Mouse (Mus musculus): Measurements from ENCODE around the gene Scyl2. TPM values are rescaled to one million over a fixed set of nuclear protein-coding genes. Genes with fewer than 3 reads are reported as not detected.
"Not testable (repeated sequence)": the region's sequence is repeated elsewhere in the genome, so short reads cannot be mapped to it uniquely, and the experiment has no call there.

Gene Scyl2
- polyA plus RNA-seq, 1 experiment from 2014 or later, result 6.7 TPM

DNA sequence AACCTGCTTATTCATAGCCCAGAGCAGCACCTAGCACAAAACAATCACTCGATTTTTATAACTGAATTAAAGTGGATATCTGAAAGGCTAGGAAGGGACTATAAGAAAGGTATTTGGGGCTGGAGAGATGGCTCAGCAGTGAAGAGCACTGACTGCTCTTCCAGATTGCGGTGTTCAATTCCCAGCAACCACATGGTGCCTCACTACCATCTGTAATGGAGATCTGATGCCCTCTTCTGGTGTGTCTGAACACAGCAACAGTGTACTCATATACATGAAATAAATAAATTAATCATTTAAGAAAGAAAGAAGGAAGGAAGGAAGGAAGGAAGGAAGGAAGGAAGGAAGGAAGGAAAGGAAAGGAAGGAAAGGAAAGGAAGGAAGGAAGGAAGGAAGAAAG is 10.2 kb upstream of the Scyl2 start:
- H3K36me3 ChIP-seq (ENCODE audit: insufficient read depth, low read length); H3K4me1 ChIP-seq (replicated peaks; ENCODE audit: insufficient read depth, low read length); H3K9me3 ChIP-seq (replicated peaks; ENCODE audit: low read length); ATAC-seq (replicated peaks; ENCODE audit: low FRiP score, low read depth); H3K27ac ChIP-seq; DNase-seq (ENCODE audit: low spot score); H3K4me2 ChIP-seq (ENCODE audit: low read length); H3K9ac ChIP-seq (ENCODE audit: low read depth, low read length); H3K27me3 ChIP-seq (ENCODE audit: insufficient read depth, low read length); H3K4me3 ChIP-seq (replicated peaks; ENCODE audit: low read depth, low read length): not testable (repeated sequence)
- TF ChIP-seq CTCF (IDR thresholded peaks at IDR 0.05; ENCODE audit: low read depth), result peak; percentile 16; the same call in 1 of the 2 replicates
- WGBS, result 83% methylated on average over 2 of the region's 2 CpGs

DNA sequence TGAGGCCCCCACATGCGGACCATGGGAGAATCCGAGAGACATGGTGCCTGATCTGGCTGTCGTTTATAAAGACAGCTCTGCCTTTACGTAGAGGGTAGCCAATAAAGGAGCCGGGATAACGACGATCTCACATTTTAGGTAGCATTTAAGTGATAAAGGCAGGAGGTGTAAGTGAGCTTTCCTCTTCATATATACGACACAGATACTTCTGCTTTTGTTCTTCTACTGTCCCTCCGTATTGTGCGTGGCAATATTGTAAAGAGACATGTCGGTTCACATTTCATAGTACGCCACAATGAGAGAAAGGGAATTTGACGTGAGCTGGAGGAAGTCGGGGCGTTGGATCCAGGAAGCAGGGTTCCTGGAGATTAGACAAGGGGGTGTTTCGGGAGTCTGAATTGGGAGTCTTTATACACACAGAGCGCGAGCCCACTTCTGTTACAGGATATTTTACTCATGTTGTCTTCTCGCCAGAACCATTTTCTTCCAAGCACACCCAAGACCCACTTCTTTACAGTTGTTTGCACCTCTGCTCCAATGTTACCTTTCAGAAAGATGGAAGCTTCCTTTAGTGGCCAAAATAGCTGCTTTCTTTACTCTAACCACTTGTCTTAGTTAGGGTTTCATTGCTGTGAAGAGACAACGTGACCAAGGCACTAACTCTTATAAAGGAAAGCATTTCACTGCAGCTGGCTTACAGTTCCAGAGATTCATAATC is 9.3 kb upstream of the Scyl2 start:
- no peak for TF ChIP-seq CTCF (IDR thresholded peaks at IDR 0.05; ENCODE audit: low read depth)
- DNase-seq (ENCODE audit: low spot score), result no peak
- no peak overlapping the region for H3K4me2 ChIP-seq (ENCODE audit: low read length)
- H3K27ac ChIP-seq, result no peak overlapping the region
- WGBS, result 72% methylated on average over 20 of the region's 20 CpGs
- H3K9me3 ChIP-seq (replicated peaks; ENCODE audit: low read length), result no peaks in the 10 kb centered on the region
- no peaks in the 10 kb centered on the region for H3K27me3 ChIP-seq (ENCODE audit: insufficient read depth, low read length)
- H3K4me3 ChIP-seq (replicated peaks; ENCODE audit: low read depth, low read length), result no peak overlapping the region
- H3K36me3 ChIP-seq (ENCODE audit: insufficient read depth, low read length), result no peaks in the 10 kb centered on the region
- no peaks in the 10 kb centered on the region for H3K4me1 ChIP-seq (replicated peaks; ENCODE audit: insufficient read depth, low read length)
- no peak for ATAC-seq (replicated peaks; ENCODE audit: low FRiP score, low read depth)
- H3K9ac ChIP-seq (ENCODE audit: low read depth, low read length), result no peak overlapping the region

DNA sequence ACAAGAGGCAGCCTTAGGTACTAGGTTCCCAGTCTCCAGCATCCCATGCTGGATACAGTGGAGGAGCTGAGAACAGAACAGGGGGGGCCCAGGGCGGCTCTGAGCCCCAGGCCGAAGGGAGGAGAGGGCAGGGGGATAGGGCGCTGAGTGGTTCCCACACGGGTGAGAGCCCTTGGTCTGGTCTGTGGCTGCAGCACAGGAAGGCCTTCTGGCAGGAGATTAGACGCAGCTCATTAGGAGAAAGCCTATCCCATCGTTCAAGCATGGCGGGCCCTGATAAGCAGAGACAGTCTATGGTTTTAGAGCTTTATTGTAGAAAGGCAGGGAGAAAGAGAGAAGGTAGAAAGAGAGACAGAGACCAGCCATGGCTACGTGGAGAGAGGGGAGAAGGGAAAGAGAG is 3.9 kb upstream of the Scyl2 start:
- no peak overlapping the region for H3K4me2 ChIP-seq (ENCODE audit: low read length)
- TF ChIP-seq CTCF (IDR thresholded peaks at IDR 0.05; ENCODE audit: low read depth), result no peak

DNA sequence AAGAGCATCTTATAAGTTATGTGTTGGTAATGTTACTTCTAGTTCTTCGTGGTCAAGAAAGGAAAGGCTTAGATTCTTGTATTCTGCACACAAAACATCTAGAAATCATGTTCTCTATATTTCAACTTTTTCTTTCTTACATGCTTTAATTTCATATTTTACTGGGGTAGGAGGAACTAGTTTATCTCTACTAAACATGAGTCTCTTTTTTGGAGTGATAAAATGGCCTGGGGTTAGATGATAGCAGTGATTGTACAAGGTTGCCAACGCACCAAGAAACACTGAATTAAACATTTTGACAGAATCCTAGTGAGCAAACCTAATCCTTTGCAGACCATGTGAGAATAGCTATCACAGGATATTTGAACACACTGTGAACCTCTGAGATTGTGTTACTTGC is 1.4 kb upstream of the Scyl2 start:
- Histone ChIP-seq H3K4me3 (replicated peaks; ENCODE audit: low read depth, low read length) (no peak overlapping the region), H3K4me1 (replicated peaks; ENCODE audit: insufficient read depth, low read length) (peaks cover 4% of the 10 kb centered on the region; the same call in 1 of the 2 replicates), H3K27ac (no peak overlapping the region), H3K36me3 (ENCODE audit: insufficient read depth, low read length) (no peaks in the 10 kb centered on the region), H3K9ac (ENCODE audit: low read depth, low read length) (no peak overlapping the region), H3K27me3 (ENCODE audit: insufficient read depth, low read length) (no peaks in the 10 kb centered on the region), H3K4me2 (ENCODE audit: low read length) (no peak overlapping the region), H3K9me3 (replicated peaks; ENCODE audit: low read length) (no peaks in the 10 kb centered on the region)
- no peak for ATAC-seq (replicated peaks; ENCODE audit: low FRiP score, low read depth)
- TF ChIP-seq CTCF (IDR thresholded peaks at IDR 0.05; ENCODE audit: low read depth), result no peak
- no peak for DNase-seq (ENCODE audit: low spot score)
- 85% methylated on average over 2 of the region's 2 CpGs for WGBS

More for the DNA sequence above, 3.9 kb upstream of the Scyl2 start:
- Histone ChIP-seq H3K4me1 (replicated peaks; ENCODE audit: insufficient read depth, low read length) (peaks cover 3% of the 10 kb centered on the region; the same call in 1 of the 2 replicates), H3K9ac (ENCODE audit: low read depth, low read length) (no peak overlapping the region), H3K36me3 (ENCODE audit: insufficient read depth, low read length) (no peaks in the 10 kb centered on the region), H3K9me3 (replicated peaks; ENCODE audit: low read length) (no peaks in the 10 kb centered on the region), H3K27me3 (ENCODE audit: insufficient read depth, low read length) (no peaks in the 10 kb centered on the region), H3K27ac (no peak overlapping the region), H3K4me3 (replicated peaks; ENCODE audit: low read depth, low read length) (no peak overlapping the region)
- DNase-seq (ENCODE audit: low spot score) (no peak), ATAC-seq (replicated peaks; ENCODE audit: low FRiP score, low read depth) (no peak)
- WGBS, result 59% methylated on average over 8 of the region's 8 CpGs

DNA sequence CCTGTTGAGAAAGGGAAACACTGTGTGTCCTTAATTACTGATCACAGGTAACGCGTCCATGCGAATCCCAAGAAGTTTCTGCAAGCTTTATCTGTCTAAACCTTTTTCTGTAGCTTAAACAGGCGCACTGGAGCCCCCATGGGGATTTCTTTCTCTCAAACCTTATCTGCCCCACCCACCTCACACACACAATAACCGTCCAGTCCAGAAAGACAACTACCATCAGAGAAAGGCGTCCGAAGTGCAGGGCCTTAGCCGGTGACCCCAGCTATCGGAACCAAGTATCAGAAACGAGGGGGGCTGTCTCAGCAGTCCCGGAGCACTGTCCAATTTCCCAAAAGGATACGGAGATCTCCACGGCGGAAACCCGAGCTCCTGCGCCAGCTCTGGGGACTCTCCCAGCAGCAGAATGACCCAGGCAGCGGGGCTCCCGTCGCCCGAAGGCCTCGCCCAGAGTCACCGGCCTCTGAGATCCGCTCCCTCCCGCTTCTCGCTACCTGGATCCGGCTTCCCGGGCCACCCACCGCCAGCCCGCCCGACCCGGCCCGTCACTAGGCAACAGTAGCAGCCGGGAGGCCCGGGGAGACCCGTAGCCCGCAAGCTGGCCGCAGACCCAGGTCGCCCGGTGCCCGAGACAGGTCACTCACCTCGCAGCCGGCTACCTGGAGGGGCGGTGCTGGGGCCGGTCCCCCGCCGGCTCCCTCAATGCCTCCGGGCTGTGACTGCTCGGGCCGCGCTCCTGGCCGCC is 520 bp downstream of the Scyl2 start:
- H3K27me3 ChIP-seq (ENCODE audit: insufficient read depth, low read length), result no peaks in the 10 kb centered on the region
- H3K9me3 ChIP-seq (replicated peaks; ENCODE audit: low read length), result no peaks in the 10 kb centered on the region
- ATAC-seq (replicated peaks; ENCODE audit: low FRiP score, low read depth) (peak; percentile 82), DNase-seq (ENCODE audit: low spot score) (peak; percentile 23)
- H3K36me3 ChIP-seq (ENCODE audit: insufficient read depth, low read length), result no peaks in the 10 kb centered on the region
- 2% methylated on average over 40 of the region's 51 CpGs for WGBS
- peak overlapping the region; percentile 90 for H3K9ac ChIP-seq (ENCODE audit: low read depth, low read length)
- no peak for TF ChIP-seq CTCF (IDR thresholded peaks at IDR 0.05; ENCODE audit: low read depth)
- H3K27ac ChIP-seq, result peak overlapping the region; percentile 85
- H3K4me2 ChIP-seq (ENCODE audit: low read length), result peak overlapping the region; percentile 89
- H3K4me3 ChIP-seq (replicated peaks; ENCODE audit: low read depth, low read length), result peak overlapping the region; percentile 96
- peaks cover 4% of the 10 kb centered on the region; the same call in 1 of the 2 replicates for H3K4me1 ChIP-seq (replicated peaks; ENCODE audit: insufficient read depth, low read length)

DNA sequence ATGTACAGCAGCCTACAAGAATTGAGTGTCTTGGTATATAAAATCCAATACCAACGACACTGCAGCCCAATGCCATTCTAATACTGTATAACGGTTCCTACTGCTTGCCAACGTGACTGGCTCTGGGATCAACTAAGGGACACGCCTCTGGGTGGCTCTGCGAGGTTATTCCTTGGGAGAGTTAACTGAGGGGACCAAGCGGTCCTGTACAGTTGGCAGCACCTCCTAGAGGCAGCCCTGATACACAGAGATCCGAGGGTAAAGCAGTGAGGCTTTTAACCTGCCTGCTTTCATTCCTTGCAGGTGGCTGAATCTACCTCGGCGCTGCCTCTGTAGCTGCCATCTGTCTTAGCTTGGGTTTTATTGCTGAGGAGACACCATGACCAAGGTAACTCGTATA is 3.1 kb downstream of the Scyl2 start:
- no peaks in the 10 kb centered on the region for H3K36me3 ChIP-seq (ENCODE audit: insufficient read depth, low read length)
- no peak for DNase-seq (ENCODE audit: low spot score)
- H3K27ac ChIP-seq, result no peak overlapping the region
- no peak overlapping the region for H3K4me3 ChIP-seq (replicated peaks; ENCODE audit: low read depth, low read length)
- no peak for TF ChIP-seq CTCF (IDR thresholded peaks at IDR 0.05; ENCODE audit: low read depth)
- 77% methylated on average over 10 of the region's 10 CpGs for WGBS
- no peak for ATAC-seq (replicated peaks; ENCODE audit: low FRiP score, low read depth)
- no peak overlapping the region for H3K4me2 ChIP-seq (ENCODE audit: low read length)
- no peaks in the 10 kb centered on the region for H3K9me3 ChIP-seq (replicated peaks; ENCODE audit: low read length)
- H3K27me3 ChIP-seq (ENCODE audit: insufficient read depth, low read length), result no peaks in the 10 kb centered on the region
- no peak overlapping the region for H3K9ac ChIP-seq (ENCODE audit: low read depth, low read length)
- H3K4me1 ChIP-seq (replicated peaks; ENCODE audit: insufficient read depth, low read length), result peaks cover 4% of the 10 kb centered on the region; the same call in 1 of the 2 replicates

Measured in kidney, postnatal 0 days (tissue).